Mouse (Mus musculus) embryonic facial prominence, embryonic 14.5 days (tissue): Measurements from ENCODE around the gene Supt3. TPM values are rescaled to one million over a fixed set of nuclear protein-coding genes. Genes with fewer than 3 reads are reported as not detected.

Experiments
- ATAC-seq: fragments of 200-750 bp; cut with Nextera tagmentation; 2 replicates; pipeline ENCODE4 v1.8.0; 2017; ENCODE audit warnings: low read depth, moderate number of reproducible peaks, moderate TSS enrichment
- DNase-seq: peaks from one replicate; pipeline ENCODE4 v3.0.0-alpha.2; 2015; ENCODE audit warnings: low spot score
- H3K27ac ChIP-seq: fragments of 300-500 bp; sonication (generic); replicated peaks from 2 replicates; pipeline ENCODE4 v1.5.1; 2014; ENCODE audit warnings: low read depth, mild to moderate bottlenecking, low read length, moderate library complexity
- H3K27me3 ChIP-seq: fragments of 300-500 bp; sonication (generic); replicated peaks from 2 replicates; pipeline ENCODE4 v1.6.1; 2014; ENCODE audit warnings: low read length; ENCODE audit not compliant: control insufficient read depth, insufficient read depth
- H3K36me3 ChIP-seq: fragments of 300-500 bp; sonication (generic); 2 replicates; pipeline ENCODE4 v1.6.1; 2014; ENCODE audit warnings: low read length, mixed read lengths; ENCODE audit not compliant: control insufficient read depth, insufficient read depth
- H3K4me1 ChIP-seq: fragments of 300-500 bp; sonication (generic); 2 replicates; pipeline ENCODE4 v1.6.1; 2014; ENCODE audit warnings: antibody characterized with exemption, low read length; ENCODE audit not compliant: control insufficient read depth, insufficient read depth
- H3K4me2 ChIP-seq: fragments of 300-500 bp; sonication (generic); 2 replicates; pipeline ENCODE4 v1.6.1; 2014; ENCODE audit warnings: low read depth, mild to moderate bottlenecking, low read length, moderate library complexity, mixed read lengths
- H3K4me3 ChIP-seq: fragments of 300-500 bp; sonication (generic); 2 replicates; pipeline ENCODE4 v1.5.1; 2014; ENCODE audit warnings: low read depth, mild to moderate bottlenecking, low read length
- H3K9ac ChIP-seq: fragments of 300-500 bp; sonication (generic); 2 replicates; pipeline ENCODE4 v1.6.1; 2014; ENCODE audit warnings: low read depth, mild to moderate bottlenecking, low read length, moderate library complexity, mixed read lengths
- H3K9me3 ChIP-seq: fragments of 300-500 bp; sonication (generic); 2 replicates; pipeline ENCODE4 v1.6.1; 2016; ENCODE audit warnings: low read length; ENCODE audit not compliant: control insufficient read depth
- WGBS: fragments of 180-500 bp; shearing (Covaris S2); extraction: QIAGEN DNeasy Blood & Tissue Kit; methylation state at CpG from one replicate; pipeline ENCODE4 v1.1.7; 2014; 5-methylcytosine and 5-hydroxymethylcytosine counted together
- polyA plus RNA-seq: library from polyadenylated mRNA; unstranded; fragments of >200 nt; fragmentation: Nextera tagmentation; extraction: Ambion mirVana; gene quantifications from 2 replicates; pipeline ENCODE4 v1.2.1, GENCODE M21; 2014

Gene Supt3
- polyA plus RNA-seq, 1 experiment from 2014 or later: 17.6 TPM

- H3K27me3 ChIP-seq: no peaks in the 10 kb centered on the region
- 0 out of 2 replicates have a peak, but pooled peaks cover 3% of the 10 kb centered on the region for H3K4me1 ChIP-seq
- no peaks in the 10 kb centered on the region for H3K36me3 ChIP-seq
- 64% methylated on average over 14 of the region's 14 CpGs for whole genome bisulfite sequencing
- H3K4me2 ChIP-seq: no peak overlapping the region
- peak; percentile 64 for DNase-seq
- ATAC-seq: no peak
- H3K27ac ChIP-seq: peak overlapping the region; percentile 50; the same call in 1 of the 2 replicates
- H3K4me3 ChIP-seq: no peak overlapping the region
- H3K9ac ChIP-seq: no peak overlapping the region
- no peaks in the 10 kb centered on the region for H3K9me3 ChIP-seq
These were observed 367.7 kb downstream of the Supt3 start for GRCm38 (mm10) chr17:45144656-45145055.

- Histone ChIP-seq H3K36me3 (no peaks in the 10 kb centered on the region), H3K4me2 (no peak overlapping the region), H3K27me3 (peaks cover 7% of the 10 kb centered on the region; the same call in 1 of the 2 replicates), H3K4me1 (peaks cover 18% of the 10 kb centered on the region), H3K9me3 (no peaks in the 10 kb centered on the region), H3K4me3 (no peak overlapping the region), H3K27ac (0 out of 2 replicates have a peak overlapping the region, but pooled peaks have one; percentile 28), H3K9ac (no peak overlapping the region)
- WGBS: 64% methylated on average over 17 of the region's 17 CpGs
- ATAC-seq (no peak), DNase-seq (peak; percentile 48)
These were observed 374.5 kb downstream of the Supt3 start for GRCm38 (mm10) chr17:45151312-45151929.

- H3K27ac ChIP-seq: no peak overlapping the region
- peaks cover 24% of the 10 kb centered on the region for H3K4me1 ChIP-seq
- no peak overlapping the region for H3K4me2 ChIP-seq
- H3K4me3 ChIP-seq: no peak overlapping the region
- DNase-seq (no peak), ATAC-seq (no peak)
- H3K9me3 ChIP-seq: no peaks in the 10 kb centered on the region
- peaks cover 7% of the 10 kb centered on the region; the same call in 1 of the 2 replicates for H3K27me3 ChIP-seq
- no peak overlapping the region for H3K9ac ChIP-seq
- H3K36me3 ChIP-seq: no peaks in the 10 kb centered on the region
- WGBS: 27% methylated on average over 6 of the region's 6 CpGs
These were observed 376.8 kb downstream of the Supt3 start for GRCm38 (mm10) chr17:45153721-45154120.

DNA sequence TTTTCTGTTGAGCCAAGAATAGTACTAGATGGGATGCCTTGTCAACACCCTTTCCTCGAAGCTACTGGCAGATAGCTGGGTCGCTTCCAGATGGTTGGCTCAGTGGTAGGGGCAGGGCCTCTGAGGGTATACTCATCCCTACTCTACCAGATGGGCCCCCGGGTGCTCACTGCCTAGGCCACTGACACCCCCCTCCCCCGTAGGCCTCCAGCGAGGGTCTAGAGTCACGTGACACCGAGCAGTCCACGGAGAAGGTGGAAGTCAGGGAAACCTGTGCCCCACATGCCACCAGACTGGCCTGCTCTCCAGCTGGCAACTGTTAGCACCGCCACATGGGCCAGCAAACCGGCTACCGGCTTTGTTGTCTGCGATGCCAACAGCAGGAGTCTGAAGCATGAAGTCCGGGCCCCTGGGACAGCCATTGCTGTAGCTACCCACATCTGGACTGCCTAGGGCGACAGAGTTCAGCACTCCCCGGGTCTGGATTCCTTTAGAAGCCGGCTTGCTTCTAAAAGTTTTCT is 381.3 kb downstream of the Supt3 start:
- Histone ChIP-seq H3K27me3 (0 out of 2 replicates have a peak, but pooled peaks cover 3% of the 10 kb centered on the region), H3K9me3 (no peaks in the 10 kb centered on the region), H3K36me3 (no peaks in the 10 kb centered on the region), H3K4me3 (no peak overlapping the region), H3K4me1 (peaks cover 24% of the 10 kb centered on the region), H3K27ac (0 out of 2 replicates have a peak overlapping the region, but pooled peaks have one; percentile 11), H3K4me2 (0 out of 2 replicates have a peak overlapping the region, but pooled peaks have one; percentile 8), H3K9ac (no peak overlapping the region)
- 18% methylated on average over 16 of the region's 16 CpGs for WGBS
- ATAC-seq (peak; percentile 57; the same call in 1 of the 2 replicates), DNase-seq (peak; percentile 77)

DNA sequence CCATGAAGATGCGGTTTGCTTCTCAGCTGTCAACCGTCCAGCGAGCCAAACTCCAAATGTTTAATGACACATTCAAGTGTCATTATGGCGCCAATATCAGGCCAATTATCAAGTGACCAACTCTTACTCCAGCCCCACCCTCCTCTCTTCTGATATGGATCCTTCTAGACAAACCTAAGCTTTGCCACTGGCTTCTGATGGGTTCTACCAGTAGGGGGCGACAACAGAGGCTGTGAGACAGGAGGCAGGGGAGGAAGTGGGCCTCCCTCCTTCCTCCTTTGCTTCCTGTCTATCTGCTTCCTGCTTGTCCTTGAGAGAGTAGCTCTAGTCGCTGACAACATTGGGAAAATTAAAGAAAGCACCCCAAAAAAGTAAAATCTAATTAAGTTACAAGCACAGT is 383.7 kb downstream of the Supt3 start:
- Histone ChIP-seq H3K9me3 (no peaks in the 10 kb centered on the region), H3K27me3 (no peaks in the 10 kb centered on the region), H3K36me3 (no peaks in the 10 kb centered on the region), H3K9ac (no peak overlapping the region), H3K27ac (no peak overlapping the region), H3K4me2 (no peak overlapping the region), H3K4me3 (no peak overlapping the region), H3K4me1 (peaks cover 18% of the 10 kb centered on the region)
- WGBS: 79% methylated on average over 6 of the region's 6 CpGs
- no peak for DNase-seq
- ATAC-seq: no peak

GRCm38 (mm10) chr17:45165741-45166140 is 388.8 kb downstream of the Supt3 start:
- 17% methylated on average over 4 of the region's 4 CpGs for WGBS
- no peaks in the 10 kb centered on the region for H3K36me3 ChIP-seq
- peak; percentile 81 for DNase-seq
- no peak overlapping the region for H3K27ac ChIP-seq
- H3K27me3 ChIP-seq: no peaks in the 10 kb centered on the region
- H3K4me3 ChIP-seq: no peak overlapping the region
- peak; percentile 56; the same call in 1 of the 2 replicates for ATAC-seq
- H3K9me3 ChIP-seq: no peaks in the 10 kb centered on the region
- H3K4me1 ChIP-seq: peaks cover 8% of the 10 kb centered on the region; the same call in 1 of the 2 replicates
- no peak overlapping the region for H3K9ac ChIP-seq
- no peak overlapping the region for H3K4me2 ChIP-seq

Other genes with a start within 250 kb of the Supt3 start
- gene Runx2, start 37.6 kb downstream of the Supt3 start, polyA plus RNA-seq: 26.4 and 28.9 TPM in 2 replicates